10 mouse cellular contexts compared by ENCODE assay signal in the genomic region with DNA sequence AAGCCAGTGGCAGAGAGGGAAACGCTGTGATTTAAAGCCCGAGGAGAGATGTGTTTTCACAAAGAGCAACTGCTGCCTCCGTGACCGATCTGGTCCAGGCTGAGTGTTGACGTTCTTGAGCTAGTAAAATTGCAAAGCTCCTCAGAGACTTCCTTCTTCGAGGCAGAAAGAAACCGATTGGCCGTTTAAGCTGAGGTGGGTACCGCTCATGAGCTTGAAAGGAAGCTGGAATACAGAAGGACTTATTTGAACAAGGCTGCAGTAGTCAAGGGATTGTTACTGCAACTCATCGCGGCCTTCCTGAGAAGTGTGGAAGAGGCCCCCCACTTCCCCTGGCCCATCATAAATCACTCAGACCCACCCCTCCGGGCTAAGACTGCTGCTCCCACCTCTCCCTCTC.
DNase-seq lines count a peak whose midpoint lies in the region; ATAC-seq and TF ChIP-seq lines count a peak whose summit lies in the region.
"Had no signal": no experiment of that assay in that cellular context is flagged by ENCODE, and none has a peak within 500 bp of the region (broad histone marks: within the 10 kb centered on the region; RNA-seq: fewer than 3 reads in every experiment).

No protein-coding gene starts in this region.

- H3K4me1 ChIP-seq in kidney, postnatal 0 days (replicated peaks; ENCODE audit: insufficient read depth, low read length): no peaks in the 10 kb centered on the region
- H3K4me1 ChIP-seq in limb, embryonic 10.5 days: peaks cover 33% of the 10 kb centered on the region
- H3K4me1 ChIP-seq in neural tube, embryonic 15.5 days: peaks cover 13% of the 10 kb centered on the region; the same call in 1 of the 2 replicates

- no peak for TF ChIP-seq CTCF in kidney, postnatal 0 days (IDR thresholded peaks at IDR 0.05; ENCODE audit: low read depth)

- 9% methylated on average over 12 of the region's 12 CpGs for WGBS in kidney, postnatal 0 days
- 50% methylated on average over 12 of the region's 12 CpGs for WGBS in limb, embryonic 10.5 days
- 27% methylated on average over 12 of the region's 12 CpGs for WGBS in neural tube, embryonic 15.5 days

- ATAC-seq in kidney, postnatal 0 days (replicated peaks; ENCODE audit: low FRiP score, low read depth): no peak
- ATAC-seq in neural tube, embryonic 15.5 days (ENCODE audit: low FRiP score): no peak; the same call in 1 of the 2 replicates
- no peak for ATAC-seq in erythroid progenitor cell, adult 5-6 weeks (replicated peaks; ENCODE audit: low FRiP score, poor library complexity, severe bottlenecking)

- H3K36me3 ChIP-seq in kidney, postnatal 0 days (ENCODE audit: insufficient read depth, low read length): no peaks in the 10 kb centered on the region
- no peaks in the 10 kb centered on the region for H3K36me3 ChIP-seq in limb, embryonic 10.5 days
- no peaks in the 10 kb centered on the region for H3K36me3 ChIP-seq in neural tube, embryonic 15.5 days

- DNase-seq in adrenal gland, postnatal 25 days: peak; percentile 1
- no peak for DNase-seq in adrenal gland, postnatal 10 days
- DNase-seq in kidney, postnatal 0 days (ENCODE audit: low spot score): peak; percentile 56
- DNase-seq in kidney, adult 18-20 months: no peak
- DNase-seq in limb, embryonic 10.5 days (ENCODE audit: low spot score): peak; percentile 51
- DNase-seq in cerebellum, adult 9-11 months: no peak
- DNase-seq: cerebellum, adult 11-12 months; heart, adult 18-20 months had no signal

- H3K4me3 ChIP-seq in kidney, postnatal 0 days (replicated peaks; ENCODE audit: low read depth, low read length): no peak overlapping the region
- H3K4me3 ChIP-seq in limb, embryonic 10.5 days: peak overlapping the region; percentile 6; the same call in 1 of the 2 replicates
- H3K4me3 ChIP-seq in neural tube, embryonic 15.5 days (replicated peaks): no peak overlapping the region

- H3K4me2 ChIP-seq in kidney, postnatal 0 days (ENCODE audit: low read length): peak overlapping the region; percentile 39
- peak overlapping the region; percentile 42 for H3K4me2 ChIP-seq in neural tube, embryonic 15.5 days

- no peaks in the 10 kb centered on the region for H3K27me3 ChIP-seq in kidney, postnatal 0 days (ENCODE audit: insufficient read depth, low read length)
- peaks cover 19% of the 10 kb centered on the region; the same call in 1 of the 2 replicates for H3K27me3 ChIP-seq in limb, embryonic 10.5 days (ENCODE audit: low read depth, poor library complexity, severe bottlenecking)
- no peaks in the 10 kb centered on the region for H3K27me3 ChIP-seq in neural tube, embryonic 15.5 days (replicated peaks)

- H3K9ac ChIP-seq in kidney, postnatal 0 days (ENCODE audit: low read depth, low read length): no peak overlapping the region
- no peak overlapping the region for H3K9ac ChIP-seq in neural tube, embryonic 15.5 days (replicated peaks)

- H3K27ac ChIP-seq in kidney, postnatal 0 days: no peak overlapping the region
- peak overlapping the region; percentile 63 for H3K27ac ChIP-seq in limb, embryonic 10.5 days
- no peak overlapping the region for H3K27ac ChIP-seq in neural tube, embryonic 15.5 days (replicated peaks)

- no peaks in the 10 kb centered on the region for H3K9me3 ChIP-seq in kidney, postnatal 0 days (replicated peaks; ENCODE audit: low read length)
- no peaks in the 10 kb centered on the region for H3K9me3 ChIP-seq in limb, embryonic 10.5 days (replicated peaks)
- H3K9me3 ChIP-seq in neural tube, embryonic 15.5 days (replicated peaks): no peaks in the 10 kb centered on the region

Comparison
In these comparisons a context has a peak if more than half of its experiments do, and no peak if none do; other contexts are left out.
1. DNase-seq: peak in adrenal gland, postnatal 25 days (single experiment), kidney, postnatal 0 days (single experiment) and limb, embryonic 10.5 days (single experiment); none in adrenal gland, postnatal 10 days (single experiment), kidney, adult 18-20 months (single experiment) and cerebellum, adult 9-11 months (single experiment).